Mouse (Mus musculus): ENCODE data around the gene Ptpn14.
A peak's percentile ranks its signal among the peaks of the same experiment; 100 is the strongest.

Gene Ptpn14

DNA sequence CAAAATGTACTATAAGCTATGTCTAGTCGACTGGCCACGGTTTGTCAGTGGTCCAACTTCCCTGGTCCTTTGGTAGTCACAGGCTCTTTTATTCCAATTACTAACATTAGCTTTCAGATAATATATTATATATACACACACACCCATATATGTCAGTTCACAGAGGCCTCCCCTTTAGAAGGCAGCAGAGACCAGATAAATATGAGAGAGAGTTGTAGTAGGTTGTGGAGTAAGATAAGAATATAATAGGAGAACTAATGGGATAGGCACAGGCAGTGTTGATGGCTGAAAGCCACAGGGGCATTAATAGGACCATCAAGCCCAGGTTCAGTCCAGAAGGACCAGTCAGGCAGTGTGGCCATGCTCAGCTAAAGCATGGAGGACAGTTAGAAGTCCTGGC lies 80.4 kb downstream of the Ptpn14 start:
- DNase-seq (ENCODE audit: low spot score in 2 of 2) = no peak

DNA sequence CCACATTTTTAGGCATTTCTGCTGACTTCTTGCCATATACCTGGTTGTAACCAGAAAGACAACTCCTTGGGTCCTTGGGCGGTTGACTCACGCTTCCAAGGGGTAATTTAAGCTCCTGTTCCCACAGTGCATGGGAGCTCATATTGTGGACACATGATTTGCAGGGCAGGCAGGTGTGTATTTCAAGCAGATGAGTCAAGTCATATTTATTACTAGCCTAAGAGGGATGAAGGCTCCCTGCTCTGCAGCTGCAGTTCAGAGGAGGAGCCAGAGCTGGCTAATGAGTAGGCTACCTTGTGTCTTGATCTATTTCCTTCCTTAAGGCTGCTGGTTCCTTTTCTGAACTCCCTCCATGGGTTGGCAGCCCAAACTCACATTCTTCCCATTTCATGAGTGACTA lies 83.7 kb downstream of the Ptpn14 start:
- no peak for DNase-seq (ENCODE audit: low spot score in 2 of 2)

- DNase-seq (ENCODE audit: low spot score in 2 of 2) = no peak
Measured at GRCm38 (mm10) chr1:189814385-189814784, 86.3 kb downstream of the Ptpn14 start.

GRCm38 (mm10) chr1:189817089-189817488 lies 89.0 kb downstream of the Ptpn14 start:
- DNase-seq (ENCODE audit: low spot score in 2 of 2) = no peak

DNA sequence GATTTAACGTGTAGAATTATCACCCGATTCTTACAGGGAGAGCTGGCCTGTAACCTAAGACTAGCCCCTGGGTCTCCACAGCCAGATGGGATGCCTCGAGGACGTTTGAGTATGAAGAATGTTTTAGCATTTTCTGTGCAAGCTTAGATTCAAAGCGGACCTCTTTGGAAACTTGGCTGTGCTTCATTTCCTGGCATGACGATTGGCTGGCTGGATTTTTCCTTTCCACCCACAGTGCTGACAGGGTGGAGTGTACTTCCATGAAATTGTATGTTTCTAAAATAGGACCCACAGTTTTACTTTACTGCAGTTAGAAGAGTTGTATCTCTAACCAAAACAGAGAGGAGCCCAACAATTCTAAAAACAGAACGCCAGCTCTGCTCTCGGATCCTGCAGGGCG lies 89.7 kb downstream of the Ptpn14 start:
- peak; percentile 74 to 76 for DNase-seq (ENCODE audit: low spot score in 2 of 2)

DNA sequence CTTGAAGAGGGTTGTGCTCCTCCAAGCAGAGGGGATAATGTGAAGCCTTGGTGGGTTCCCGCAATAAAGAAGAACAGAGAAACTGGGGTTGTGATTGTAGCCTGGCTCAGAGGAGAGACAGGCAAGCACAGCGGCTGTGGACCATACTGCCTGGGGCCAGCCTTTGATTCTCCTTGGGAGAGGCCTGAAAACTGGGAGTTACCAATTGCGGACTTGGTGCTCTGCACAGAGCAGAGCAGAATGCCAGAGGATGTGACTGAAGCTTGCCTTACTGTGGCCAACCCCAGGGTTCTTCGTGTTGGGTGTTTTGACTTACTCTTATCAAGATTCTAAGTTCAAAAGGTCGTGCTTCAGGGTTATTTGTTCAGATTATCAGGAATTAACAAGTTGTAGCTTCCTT lies 92.0 kb downstream of the Ptpn14 start:
- no peak for DNase-seq (ENCODE audit: low spot score in 2 of 2)

DNA sequence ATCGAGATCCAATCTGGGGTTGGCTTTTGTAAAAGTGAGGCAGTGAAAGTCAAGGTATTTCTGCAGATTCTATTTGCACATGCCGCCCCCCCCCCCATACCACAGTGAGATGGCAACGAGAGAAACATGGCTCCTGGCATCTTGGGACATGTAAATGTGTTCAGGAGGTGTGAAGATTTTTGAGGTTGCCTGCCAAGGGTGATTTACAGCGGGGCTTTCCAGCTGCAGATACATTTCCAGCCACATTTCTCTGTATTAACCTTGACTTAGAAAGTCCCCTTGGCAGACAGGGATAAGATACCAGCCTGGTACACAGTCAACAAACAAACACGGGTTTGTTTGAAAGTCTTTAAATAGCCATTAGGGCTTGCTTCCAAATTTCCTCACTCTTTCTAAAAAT lies 96.4 kb downstream of the Ptpn14 start:
- peak; percentile 19 to 23 for DNase-seq (ENCODE audit: low spot score in 2 of 2)

DNA sequence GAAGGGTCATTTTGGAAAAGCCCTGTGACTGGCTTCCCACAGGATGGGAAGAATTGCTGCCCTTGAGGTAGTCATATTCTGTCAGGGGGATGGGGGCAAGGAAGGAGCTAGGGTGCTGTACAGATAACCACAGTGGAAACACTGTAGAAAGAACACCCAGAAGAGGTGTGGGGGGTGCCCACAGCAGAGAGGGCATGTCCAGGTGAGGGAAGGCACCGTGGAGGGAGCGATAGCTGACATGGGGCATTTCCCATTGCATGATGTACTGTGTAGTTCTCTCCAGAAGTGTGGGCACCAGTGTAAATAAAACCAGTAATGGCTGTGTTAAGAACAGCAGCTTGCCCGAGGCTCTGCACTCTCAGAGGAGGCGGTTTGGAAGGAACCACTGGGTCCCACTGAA lies 102.3 kb downstream of the Ptpn14 start:
- DNase-seq (ENCODE audit: low spot score in 2 of 2) = no peak

GRCm38 (mm10) chr1:189830797-189831232 lies 102.7 kb downstream of the Ptpn14 start:
- no peak for DNase-seq (ENCODE audit: low spot score in 2 of 2)

DNA sequence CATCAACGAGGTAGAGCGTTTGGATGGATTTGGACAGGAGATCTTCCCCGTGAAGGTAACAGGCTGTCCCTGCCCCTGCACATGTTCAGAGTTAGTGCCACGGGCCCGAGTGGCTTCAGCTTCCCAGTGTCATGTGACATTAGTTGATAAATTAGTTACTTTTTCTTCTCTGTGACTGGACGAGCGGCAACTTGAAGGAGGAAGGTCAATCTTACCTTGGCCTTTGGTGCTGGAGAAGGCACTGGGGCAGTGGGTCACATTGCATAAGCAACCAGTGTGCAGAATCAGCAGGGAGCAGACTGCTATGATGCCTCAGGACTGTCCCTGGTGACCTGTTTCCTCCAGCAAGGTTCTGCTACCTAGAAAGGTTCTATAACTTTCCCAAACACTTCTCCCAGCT lies 105.3 kb downstream of the Ptpn14 start:
- no peak for DNase-seq (ENCODE audit: low spot score in 2 of 2)

DNA sequence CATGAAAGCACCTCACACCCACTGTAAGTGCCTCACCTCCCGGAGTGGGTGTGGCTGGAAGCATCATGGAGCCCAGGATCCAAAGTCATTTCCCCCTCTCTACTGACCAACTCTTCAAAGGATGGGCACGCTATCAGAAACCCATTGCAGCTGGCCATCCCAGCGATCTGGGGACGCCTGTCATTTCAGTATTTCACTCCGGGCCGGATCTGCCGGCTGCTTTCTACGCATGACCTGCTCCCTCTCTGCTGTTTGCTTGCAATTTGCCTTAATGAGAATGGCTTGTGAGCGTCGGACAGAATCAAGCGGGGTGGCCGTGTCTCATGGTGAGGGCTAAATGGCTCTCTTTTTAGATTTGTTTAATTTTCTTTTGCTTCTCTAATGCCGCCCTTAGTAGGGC lies 106.1 kb downstream of the Ptpn14 start:
- no peak for DNase-seq (ENCODE audit: low spot score in 2 of 2)

GRCm38 (mm10) chr1:189846319-189846718 lies 118.3 kb downstream of the Ptpn14 start:
- no peak for DNase-seq (ENCODE audit: low spot score in 2 of 2)

DNA sequence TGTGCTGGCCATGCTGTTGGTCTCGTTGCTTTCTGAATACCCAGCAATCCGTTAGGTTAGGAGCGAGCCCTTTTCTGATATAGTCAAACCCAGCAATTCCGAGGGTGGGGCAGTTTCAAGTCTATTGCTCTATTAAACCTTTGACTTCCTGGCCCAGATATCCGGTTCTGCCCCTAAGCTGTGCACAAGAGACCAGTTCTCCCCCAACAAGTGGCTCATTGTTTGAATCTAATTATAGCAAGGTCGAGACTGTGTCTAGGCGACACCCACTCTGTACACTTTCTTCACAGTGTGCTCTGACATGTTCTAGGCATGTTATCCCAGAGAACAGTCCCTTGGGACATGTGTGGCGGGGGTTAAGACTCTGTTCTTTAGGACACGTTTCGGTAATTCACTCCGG lies 121.5 kb downstream of the Ptpn14 start:
- peak; percentile 31 to 47 for DNase-seq (ENCODE audit: low spot score in 2 of 2)

- no peak for DNase-seq (ENCODE audit: low spot score in 2 of 2)
Measured at GRCm38 (mm10) chr1:189852051-189852450, 124.0 kb downstream of the Ptpn14 start.

GRCm38 (mm10) chr1:189852456-189852855 lies 124.4 kb downstream of the Ptpn14 start:
- DNase-seq (ENCODE audit: low spot score in 2 of 2) = peak in 1 of 2 experiments; percentile 49

- DNase-seq (ENCODE audit: low spot score in 2 of 2) = no peak
Measured at GRCm38 (mm10) chr1:189854646-189855045, 126.6 kb downstream of the Ptpn14 start.

- no peak for DNase-seq (ENCODE audit: low spot score in 2 of 2)
Measured at GRCm38 (mm10) chr1:189855739-189856138, 127.7 kb downstream of the Ptpn14 start.

DNA sequence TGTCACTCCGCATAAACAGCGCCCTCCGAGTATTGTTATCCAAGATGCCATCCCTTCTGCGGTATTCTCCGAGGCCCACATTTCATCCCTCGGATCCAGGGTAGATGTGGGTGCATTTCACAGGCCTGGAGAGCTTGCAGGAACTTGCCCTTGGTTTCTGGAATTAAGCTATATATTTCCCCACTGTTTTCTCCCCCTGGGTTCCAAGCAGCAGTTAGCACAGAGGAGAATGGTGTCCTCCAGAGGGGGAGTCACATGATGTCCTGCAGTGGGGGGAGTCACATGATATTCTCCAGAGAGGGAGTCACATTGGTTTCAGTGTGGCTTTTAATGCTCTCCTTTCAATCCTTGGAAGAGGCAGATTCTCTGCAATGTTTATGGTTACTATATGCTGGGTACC lies 130.3 kb downstream of the Ptpn14 start:
- DNase-seq (ENCODE audit: low spot score in 2 of 2) = no peak

GRCm38 (mm10) chr1:189860112-189860941 lies 132.3 kb downstream of the Ptpn14 start:
- no peak for DNase-seq (ENCODE audit: low spot score in 2 of 2)

GRCm38 (mm10) chr1:189860942-189861315 lies 132.9 kb downstream of the Ptpn14 start:
- DNase-seq (ENCODE audit: low spot score in 2 of 2) = peak; percentile 45 to 51

- no peak for DNase-seq (ENCODE audit: low spot score in 2 of 2)
Measured at GRCm38 (mm10) chr1:189863727-189864126, 135.7 kb downstream of the Ptpn14 start.

GRCm38 (mm10) chr1:189864301-189864700 lies 136.2 kb downstream of the Ptpn14 start:
- DNase-seq (ENCODE audit: low spot score in 2 of 2) = no peak

DNA sequence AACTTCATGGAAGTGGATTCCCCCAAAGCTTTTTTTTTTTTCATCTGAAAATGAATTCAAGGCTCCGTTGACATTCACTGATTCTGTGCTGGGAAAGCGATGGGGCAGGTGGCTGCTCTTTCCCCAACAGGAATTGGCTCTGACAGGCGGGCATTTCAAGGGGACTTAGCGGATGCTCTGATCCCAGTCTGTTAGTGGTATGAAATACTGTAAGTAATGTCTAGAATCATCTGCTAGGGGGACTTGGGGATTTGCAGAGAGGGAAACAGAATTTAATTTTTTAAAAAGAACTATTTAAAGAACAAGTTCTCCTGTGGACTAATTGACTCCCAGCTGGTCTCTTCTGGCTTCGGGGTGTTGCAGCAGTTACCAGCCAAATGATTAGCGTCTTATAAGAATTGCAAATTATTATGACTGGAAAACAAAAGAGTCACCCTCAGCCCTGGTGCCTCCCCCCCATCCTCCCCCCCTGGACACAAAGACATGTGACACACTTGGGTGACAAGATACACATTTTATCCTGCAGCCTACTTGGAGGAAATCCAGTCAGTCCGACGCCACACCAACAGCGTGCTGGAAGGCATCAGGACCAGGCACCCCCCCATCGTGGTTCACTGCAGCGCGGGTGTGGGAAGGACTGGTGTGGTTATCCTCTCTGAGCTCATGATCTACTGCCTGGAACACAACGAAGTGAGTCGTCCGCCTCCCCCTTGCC lies 136.9 kb downstream of the Ptpn14 start:
- no peak for DNase-seq (ENCODE audit: low spot score in 2 of 2)
